In genomic region chr12:73641183-73641582, GRCm38 (mm10) we compare ENCODE assay signal across 23 mouse cellular contexts.
"Had no signal": no experiment of that assay in that cellular context is flagged by ENCODE, and none has a peak within 500 bp of the region (broad histone marks: within the 10 kb centered on the region; RNA-seq: fewer than 3 reads in every experiment).

No protein-coding gene starts in this region.

- H3K9me3 ChIP-seq: limb, embryonic 12.5 days; limb, embryonic 15.5 days; megakaryocyte, embryonic 14.5 days; midbrain, embryonic 10.5 days; midbrain, embryonic 13.5 days; neural tube, embryonic 12.5 days; neural tube, embryonic 15.5 days; stomach, embryonic 15.5 days had no signal

- H3K36me3 ChIP-seq: limb, embryonic 12.5 days; limb, embryonic 15.5 days; midbrain, embryonic 10.5 days; midbrain, embryonic 13.5 days; neural tube, embryonic 12.5 days; neural tube, embryonic 15.5 days; stomach, embryonic 15.5 days had no signal

- DNase-seq: kidney, adult 2 months; kidney, postnatal 10 days; kidney, postnatal 36 days; layer of hippocampus, postnatal 36 days; left cerebral cortex, postnatal 4 days; liver, postnatal 0 days; lung, embryonic 14.5 days; right cerebral cortex, postnatal 25 days; spleen, adult 18-20 months; thymus, postnatal 25 days had no signal

- H3K4me1 ChIP-seq: limb, embryonic 12.5 days; limb, embryonic 15.5 days; megakaryocyte, embryonic 14.5 days; midbrain, embryonic 10.5 days; midbrain, embryonic 13.5 days; neural tube, embryonic 12.5 days; neural tube, embryonic 15.5 days; stomach, embryonic 15.5 days had no signal

- H3K4me3 ChIP-seq: limb, embryonic 12.5 days; limb, embryonic 15.5 days; megakaryocyte, embryonic 14.5 days; midbrain, embryonic 10.5 days; midbrain, embryonic 13.5 days; myocyte; neural tube, embryonic 12.5 days; neural tube, embryonic 15.5 days; stomach, embryonic 15.5 days had no signal

- H3K27ac ChIP-seq: limb, embryonic 12.5 days; limb, embryonic 15.5 days; liver, embryonic 14.5 days; macrophage; midbrain, embryonic 10.5 days; midbrain, embryonic 13.5 days; neural tube, embryonic 12.5 days; neural tube, embryonic 15.5 days; stomach, embryonic 15.5 days had no signal

- ATAC-seq: liver, postnatal 0 days; lung, postnatal 0 days; midbrain, embryonic 13.5 days had no signal

- H3K9ac ChIP-seq: limb, embryonic 12.5 days; limb, embryonic 15.5 days; liver, embryonic 14.5 days; liver, postnatal 0 days; lung, embryonic 14.5 days; midbrain, embryonic 13.5 days; neural tube, embryonic 12.5 days; neural tube, embryonic 15.5 days; stomach, embryonic 15.5 days had no signal

- H3K4me2 ChIP-seq: limb, embryonic 12.5 days; limb, embryonic 15.5 days; liver, embryonic 11.5 days; lung, embryonic 14.5 days; midbrain, embryonic 13.5 days; neural tube, embryonic 12.5 days; neural tube, embryonic 15.5 days; stomach, embryonic 15.5 days had no signal

- H3K27me3 ChIP-seq: limb, embryonic 12.5 days; limb, embryonic 15.5 days; midbrain, embryonic 13.5 days; neural tube, embryonic 12.5 days; neural tube, embryonic 15.5 days; stomach, embryonic 15.5 days had no signal
